In genomic region chr8:125518301-125518700, GRCm38 (mm10) we compare ENCODE assay signal across 8 mouse cellular contexts. TPM values are rescaled to one million over a fixed set of nuclear protein-coding genes. Genes with fewer than 3 reads are reported as not detected.
A peak's percentile ranks its signal among the peaks of the same experiment; 100 is the strongest.
DNase-seq lines count a peak whose midpoint lies in the region; ATAC-seq and TF ChIP-seq lines count a peak whose summit lies in the region.

No protein-coding gene starts in this region.

- H3K4me3 ChIP-seq in heart, embryonic 15.5 days: no peak overlapping the region
- no peak overlapping the region for H3K4me3 ChIP-seq in liver, embryonic 14.5 days (ENCODE audit: insufficient read depth in 1 of 2, low read depth in 2 of 2, low read length in 2 of 2)

- no peak for TF ChIP-seq EP300 in liver, embryonic 14.5 days (IDR thresholded peaks at IDR 0.05; ENCODE audit: low read depth)

- H3K27ac ChIP-seq in heart, embryonic 15.5 days: peak overlapping the region; percentile 61
- H3K27ac ChIP-seq in liver, embryonic 14.5 days: no peak overlapping the region

- H3K4me1 ChIP-seq in heart, embryonic 15.5 days (replicated peaks): peaks cover 83% of the 10 kb centered on the region
- H3K4me1 ChIP-seq in liver, embryonic 14.5 days (replicated peaks; ENCODE audit: control insufficient read depth in 2 of 2, insufficient read depth in 2 of 2, low read length in 1 of 2): peaks cover 0 to 18% of the 10 kb centered on the region in 2 experiments; a peak in 2 of 4 replicates

- 61% methylated on average over 6 of the region's 6 CpGs for WGBS in heart, embryonic 15.5 days
- WGBS in liver, embryonic 14.5 days (ENCODE audit: insufficient replicate concordance): 25% methylated on average over 6 of the region's 6 CpGs

- TF ChIP-seq CTCF in liver, embryonic 14.5 days (IDR thresholded peaks at IDR 0.05; ENCODE audit: low read depth): no peak

- ATAC-seq in heart, embryonic 15.5 days (replicated peaks; ENCODE audit: insufficient number of reproducible peaks, insufficient read depth, low FRiP score, low read depth): peak; percentile 20; the same call in 1 of the 2 replicates
- ATAC-seq in liver, embryonic 14.5 days (ENCODE audit: insufficient read depth): 0 out of 2 replicates have a peak, but pooled peaks have one; percentile 21

- no peaks in the 10 kb centered on the region for H3K9me3 ChIP-seq in heart, embryonic 15.5 days (replicated peaks)
- H3K9me3 ChIP-seq in liver, embryonic 14.5 days (ENCODE audit: control insufficient read depth, low read length): no peaks in the 10 kb centered on the region

- H3K27me3 ChIP-seq in heart, embryonic 15.5 days: no peaks in the 10 kb centered on the region
- no peaks in the 10 kb centered on the region for H3K27me3 ChIP-seq in liver, embryonic 14.5 days (ENCODE audit: control insufficient read depth, insufficient read depth, low read length)

- H3K4me2 ChIP-seq in heart, embryonic 15.5 days: no peak overlapping the region
- no peak overlapping the region for H3K4me2 ChIP-seq in liver, embryonic 14.5 days (ENCODE audit: low read depth)

- peak; percentile 14 for DNase-seq in 416B (ENCODE audit: low read depth)
- DNase-seq in R1 (ENCODE audit: low read depth, low spot score): peak; percentile 66
- DNase-seq in liver, embryonic 14.5 days (ENCODE audit: low read depth in 3 of 3, low spot score in 3 of 3): peak in 2 of 3 experiments; percentile 11 to 15
- DNase-seq in thymus, postnatal 14 days: peak; percentile 39
- DNase-seq in Muller cell, postnatal 12 days (ENCODE audit: inconsistent ontology term): no peak
- no peak for DNase-seq in spleen, postnatal 10 days (ENCODE audit: low spot score in 2 of 2)
- DNase-seq in cerebellum, adult 11 months: no peak

- H3K36me3 ChIP-seq in heart, embryonic 15.5 days: no peaks in the 10 kb centered on the region
- no peaks in the 10 kb centered on the region for H3K36me3 ChIP-seq in liver, embryonic 14.5 days (replicated peaks; ENCODE audit: control insufficient read depth, insufficient read depth, low read depth)

- H3K9ac ChIP-seq in heart, embryonic 15.5 days: no peak overlapping the region
- no peak overlapping the region for H3K9ac ChIP-seq in liver, embryonic 14.5 days (replicated peaks)

RNA-seq across cellular contexts. Expression of gene Sipa1l2, which starts 51.3 kb away (rescaled TPM):
- polyA plus RNA-seq in heart, embryonic 15.5 days (2015; fragmentation: Nextera tagmentation; extraction: Ambion mirVana): 20.6 and 24.5 TPM in 2 replicates
- 0.64 and 0.69 TPM in 2 replicates for polyA plus RNA-seq in liver, embryonic 14.5 days (2012; rRNA removed)
- polyA plus RNA-seq in liver, embryonic 14.5 days (2014; fragmentation: Nextera tagmentation; extraction: Ambion mirVana): 0.39 and 0.47 TPM in 2 replicates

Comparison
In these comparisons a context has a peak if more than half of its experiments do, and no peak if none do; other contexts are left out.
1. DNase-seq: peak in 416B (single experiment), R1 (single experiment), liver, embryonic 14.5 days (2 of 3) and thymus, postnatal 14 days (single experiment); none in Muller cell, postnatal 12 days (single experiment), spleen, postnatal 10 days (0 of 2) and cerebellum, adult 11 months (single experiment).
2. RNA of gene Sipa1l2, which starts 51.3 kb away (polyA plus RNA-seq): 20.6 to 24.5 TPM in heart, embryonic 15.5 days; 0.39 to 0.69 TPM in liver, embryonic 14.5 days; every median in the first group is over 10 times any median in the second.